Mouse (Mus musculus) neural tube, embryonic 14.5 days (tissue): ENCODE measurements around the gene Golph3. TPM values are rescaled to one million over a fixed set of nuclear protein-coding genes. Genes with fewer than 3 reads are reported as not detected.

Experiments
- ATAC-seq: fragments of 200-750 bp; cut with Nextera tagmentation; 2 replicates; pipeline ENCODE4 v1.8.0; 2017; ENCODE audit warnings: low read depth, mild to moderate bottlenecking, moderate TSS enrichment, moderate library complexity
- H3K27ac ChIP-seq: fragments of 300-500 bp; sonication (generic); 2 replicates; pipeline ENCODE4 v1.5.1; 2014; ENCODE audit warnings: low read depth, mild to moderate bottlenecking, control low read depth, low read length, moderate library complexity, mixed read lengths
- H3K27me3 ChIP-seq: fragments of 300-500 bp; sonication (generic); 2 replicates; pipeline ENCODE4 v1.6.1; 2014; ENCODE audit warnings: low read length; ENCODE audit not compliant: control insufficient read depth, insufficient read depth
- H3K36me3 ChIP-seq: fragments of 300-500 bp; sonication (generic); 2 replicates; pipeline ENCODE4 v1.6.1; 2014; ENCODE audit warnings: low read length, mixed read lengths; ENCODE audit not compliant: control insufficient read depth, insufficient read depth
- H3K4me1 ChIP-seq: fragments of 300-500 bp; sonication (generic); 2 replicates; pipeline ENCODE4 v1.6.1; 2014; ENCODE audit warnings: low read length; ENCODE audit not compliant: control insufficient read depth, insufficient read depth
- H3K4me2 ChIP-seq: fragments of 300-500 bp; sonication (generic); 2 replicates; pipeline ENCODE4 v1.6.1; 2014; ENCODE audit warnings: mild to moderate bottlenecking, low read depth, low read length, control low read depth
- H3K4me3 ChIP-seq: fragments of 300-500 bp; sonication (generic); 2 replicates; pipeline ENCODE4 v1.5.1; 2014; ENCODE audit warnings: low read depth, low read length, control low read depth, mixed read lengths
- H3K9ac ChIP-seq: fragments of 300-500 bp; sonication (generic); replicated peaks from 2 replicates; pipeline ENCODE4 v1.6.1; 2014; ENCODE audit warnings: low read depth, mild to moderate bottlenecking, control low read depth, low read length, mixed read lengths
- H3K9me3 ChIP-seq: fragments of 300-500 bp; sonication (generic); 2 replicates; pipeline ENCODE4 v1.6.1; 2016; ENCODE audit warnings: low read length; ENCODE audit not compliant: control insufficient read depth
- WGBS: fragments of 180-500 bp; shearing (Covaris S2); extraction: QIAGEN DNeasy Blood & Tissue Kit; methylation state at CpG from one replicate; pipeline ENCODE4 v1.1.7; 2014; 5-methylcytosine and 5-hydroxymethylcytosine counted together
- polyA plus RNA-seq: library from polyadenylated mRNA; unstranded; fragments of >200 nt; fragmentation: Nextera tagmentation; extraction: Ambion mirVana; gene quantifications from 2 replicates; pipeline ENCODE4 v1.2.1, GENCODE M21; 2014

Gene Golph3
- polyA plus RNA-seq, 1 experiment from 2014 or later = 92.0 TPM

DNA sequence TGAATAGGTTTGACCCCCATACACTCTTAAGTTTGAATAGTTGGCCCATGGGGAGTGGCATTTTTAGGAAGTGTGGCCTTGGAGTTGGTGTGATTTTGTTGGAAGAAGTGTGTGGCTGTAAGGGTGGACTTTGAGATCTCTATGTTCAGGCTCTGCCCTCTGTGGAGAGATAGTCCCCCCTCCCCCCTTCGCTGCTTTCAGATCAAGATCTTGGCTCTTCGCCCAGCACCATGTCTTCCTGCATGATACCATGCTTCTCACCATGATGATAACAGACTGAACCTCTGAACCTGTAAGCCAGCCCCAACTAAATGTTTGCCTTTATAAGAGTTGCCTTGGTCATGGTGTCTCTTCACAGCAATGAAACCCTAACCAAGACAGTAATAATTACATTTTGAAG lies 29.5 kb upstream of the Golph3 start:
- Histone ChIP-seq H3K9ac (no peak overlapping the region), H3K36me3 (no peaks in the 10 kb centered on the region), H3K9me3 (no peaks in the 10 kb centered on the region), H3K4me3 (no peak overlapping the region), H3K4me2 (no peak overlapping the region), H3K4me1 (no peaks in the 10 kb centered on the region), H3K27ac (no peak overlapping the region), H3K27me3 (no peaks in the 10 kb centered on the region)
- 89% methylated on average over 2 of the region's 2 CpGs for WGBS
- ATAC-seq = no peak

DNA sequence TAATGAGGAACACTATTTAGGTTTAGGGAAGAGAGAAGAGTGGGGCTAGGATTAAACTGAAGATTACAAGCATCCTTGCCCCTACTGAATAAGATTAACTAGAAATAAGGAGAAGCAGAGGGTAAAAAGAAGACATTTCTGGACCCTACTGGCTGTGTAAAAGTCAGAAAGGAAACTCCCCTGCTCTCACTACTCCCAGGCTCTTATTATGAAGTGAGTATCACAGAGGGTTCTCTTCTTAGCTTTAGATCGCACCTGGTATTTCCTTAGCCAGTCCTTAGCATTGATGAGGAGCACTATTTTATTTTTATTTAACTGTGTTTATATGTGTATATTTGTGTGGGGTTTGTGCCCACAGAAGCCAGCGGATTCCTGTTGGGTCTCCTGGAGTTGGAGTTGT lies 25.0 kb upstream of the Golph3 start:
- Histone ChIP-seq H3K9me3 (no peaks in the 10 kb centered on the region), H3K9ac (no peak overlapping the region), H3K36me3 (no peaks in the 10 kb centered on the region), H3K4me2 (no peak overlapping the region), H3K4me1 (no peaks in the 10 kb centered on the region), H3K27me3 (no peaks in the 10 kb centered on the region), H3K27ac (no peak overlapping the region), H3K4me3 (no peak overlapping the region)
- 70% methylated on average over 2 of the region's 2 CpGs for WGBS
- ATAC-seq = no peak

DNA sequence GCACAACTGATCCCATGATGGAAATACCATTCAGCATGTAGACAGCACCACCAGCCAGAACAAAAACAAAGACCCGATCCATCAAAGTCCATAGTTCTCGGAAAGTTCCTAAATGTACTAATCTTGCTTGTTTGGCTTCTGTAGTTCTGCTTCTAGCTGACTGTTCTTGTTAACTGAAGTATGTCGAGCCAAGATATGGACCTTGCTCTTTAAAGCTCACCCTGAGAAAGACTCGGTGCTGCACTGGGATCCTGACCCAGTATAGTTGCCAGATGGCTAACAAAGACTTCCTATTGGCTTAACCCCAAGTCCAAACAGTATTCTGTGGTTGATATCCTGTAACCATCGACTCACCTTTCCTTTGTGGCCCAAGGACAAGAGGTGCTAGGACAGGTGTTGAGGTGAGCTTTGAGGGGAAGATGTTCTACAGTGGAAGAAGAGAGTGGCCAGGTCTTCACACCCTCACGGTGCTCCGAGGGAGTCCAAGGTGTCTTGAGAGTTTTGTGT lies 23.0 kb upstream of the Golph3 start:
- no peaks in the 10 kb centered on the region for H3K36me3 ChIP-seq
- no peak overlapping the region for H3K4me3 ChIP-seq
- no peaks in the 10 kb centered on the region for H3K9me3 ChIP-seq
- no peak overlapping the region for H3K9ac ChIP-seq
- no peak overlapping the region for H3K4me2 ChIP-seq
- no peaks in the 10 kb centered on the region for H3K4me1 ChIP-seq
- no peaks in the 10 kb centered on the region for H3K27me3 ChIP-seq
- no peak for ATAC-seq
- WGBS = 93% methylated on average over 7 of the region's 7 CpGs
- no peak overlapping the region for H3K27ac ChIP-seq

DNA sequence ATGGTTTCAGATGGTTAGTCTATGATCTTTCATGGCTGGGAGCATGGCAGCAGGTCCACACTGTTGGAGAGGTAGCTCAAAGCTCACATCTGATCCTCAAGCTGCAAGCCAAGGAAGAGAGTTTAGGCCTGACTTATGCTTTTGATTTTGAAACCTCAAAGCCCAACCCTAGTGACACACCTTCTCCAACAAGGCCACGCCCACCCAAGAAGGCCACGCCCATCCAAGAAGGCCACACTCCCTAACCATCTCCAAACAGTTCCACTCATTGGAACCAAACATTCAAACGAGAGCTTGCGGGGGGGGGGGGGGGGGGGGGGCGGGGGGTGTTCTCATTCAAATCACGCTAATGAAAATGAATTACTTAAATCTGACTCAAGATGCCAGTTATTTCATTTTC lies 19.5 kb upstream of the Golph3 start:
- 77% methylated on average over 5 of the region's 6 CpGs for WGBS
- H3K27ac ChIP-seq = no peak overlapping the region
- H3K9me3 ChIP-seq = no peaks in the 10 kb centered on the region
- no peaks in the 10 kb centered on the region for H3K4me1 ChIP-seq
- ATAC-seq = no peak
- H3K9ac ChIP-seq = no peak overlapping the region
- H3K36me3 ChIP-seq = no peaks in the 10 kb centered on the region
- no peaks in the 10 kb centered on the region for H3K27me3 ChIP-seq
- H3K4me2 ChIP-seq = no peak overlapping the region
- no peak overlapping the region for H3K4me3 ChIP-seq

DNA sequence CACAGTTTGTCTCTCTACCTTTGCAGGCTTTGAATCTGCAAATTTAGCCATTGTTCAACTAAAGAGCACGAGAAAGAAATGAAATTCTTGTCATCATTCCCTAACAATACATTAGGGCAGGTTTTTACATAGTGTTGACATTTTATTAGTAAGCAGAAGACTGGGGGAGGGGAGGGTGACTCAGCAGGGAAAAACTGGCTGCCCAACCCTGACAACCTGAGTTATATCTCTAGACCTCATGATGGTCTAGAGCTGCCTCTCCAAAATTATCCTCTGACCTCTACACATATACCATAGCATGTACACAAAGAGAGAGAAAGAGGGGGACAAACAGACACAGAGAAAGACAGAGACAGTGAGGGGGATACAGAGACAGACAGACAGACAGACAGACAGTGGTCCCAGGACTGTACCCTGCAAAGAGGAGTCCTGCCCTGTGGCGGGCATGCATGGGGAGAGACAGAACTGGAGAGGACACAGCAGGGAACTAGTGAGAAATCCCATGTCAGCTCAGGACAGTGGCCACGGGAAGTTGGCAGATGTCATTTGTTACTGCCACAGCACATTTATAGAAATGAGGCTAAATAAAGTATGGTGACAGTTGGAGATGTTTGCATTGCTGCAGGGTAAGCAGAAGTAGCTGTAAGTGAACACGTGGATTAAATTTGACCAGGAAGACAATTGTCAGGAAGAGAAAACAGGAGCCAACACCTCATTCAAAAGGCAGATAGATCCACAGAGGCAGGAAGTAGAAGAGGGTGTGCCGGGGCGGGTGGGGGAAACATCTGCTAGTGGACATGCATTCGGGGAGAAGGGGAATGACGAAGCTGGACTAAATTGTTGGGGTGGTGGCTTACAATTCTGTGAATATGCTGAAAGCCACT lies 14.8 kb upstream of the Golph3 start:
- no peaks in the 10 kb centered on the region for H3K4me1 ChIP-seq
- ATAC-seq = no peak
- no peak overlapping the region for H3K27ac ChIP-seq
- no peaks in the 10 kb centered on the region for H3K27me3 ChIP-seq
- no peaks in the 10 kb centered on the region for H3K36me3 ChIP-seq
- H3K9ac ChIP-seq = no peak overlapping the region
- no peak overlapping the region for H3K4me3 ChIP-seq
- no peaks in the 10 kb centered on the region for H3K9me3 ChIP-seq
- 68% methylated on average over 8 of the region's 8 CpGs for WGBS
- no peak overlapping the region for H3K4me2 ChIP-seq

DNA sequence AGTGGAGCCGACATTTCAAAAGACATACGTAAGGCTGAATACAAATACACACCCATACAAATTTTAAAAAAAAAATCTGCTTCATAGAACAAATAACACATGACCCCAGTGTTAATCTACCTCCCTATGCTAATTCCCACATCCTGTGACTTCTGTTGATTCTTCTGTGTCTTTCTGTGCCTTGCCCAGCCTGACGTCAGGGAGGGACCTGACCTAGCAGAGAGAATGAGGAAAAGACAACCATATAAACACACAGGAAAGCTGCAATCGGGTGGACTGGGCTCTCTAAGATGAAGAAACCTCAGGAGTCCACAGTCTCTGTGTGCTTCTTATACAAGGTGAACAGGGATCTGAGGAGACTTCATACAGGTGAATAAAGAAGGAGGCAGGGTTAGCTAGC lies 14.1 kb upstream of the Golph3 start:
- Histone ChIP-seq H3K9ac (no peak overlapping the region), H3K4me3 (no peak overlapping the region), H3K9me3 (no peaks in the 10 kb centered on the region), H3K4me2 (no peak overlapping the region), H3K36me3 (no peaks in the 10 kb centered on the region), H3K4me1 (no peaks in the 10 kb centered on the region), H3K27ac (no peak overlapping the region), H3K27me3 (no peaks in the 10 kb centered on the region)
- WGBS = 75% methylated on average over 4 of the region's 4 CpGs
- ATAC-seq = no peak

DNA sequence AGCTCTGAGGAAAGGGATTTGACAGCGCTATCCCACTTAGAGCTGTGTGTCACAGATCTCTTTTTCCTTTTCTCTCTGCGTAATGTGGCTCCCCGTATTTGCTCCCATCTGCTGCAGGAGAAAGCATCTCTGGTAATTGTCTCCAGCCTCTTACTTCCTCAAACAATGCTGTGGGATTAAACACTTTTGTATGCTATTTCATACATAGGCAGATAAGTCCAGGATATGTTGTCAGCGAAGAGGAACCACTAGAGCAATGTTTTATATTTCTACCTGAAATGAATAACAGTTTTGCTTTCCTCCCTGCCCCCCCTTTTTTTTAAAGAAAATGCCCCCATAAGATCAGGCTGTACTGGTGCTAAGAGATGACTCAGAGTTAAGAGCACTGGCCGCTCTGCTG lies 12.7 kb upstream of the Golph3 start:
- no peaks in the 10 kb centered on the region for H3K36me3 ChIP-seq
- H3K27ac ChIP-seq = no peak overlapping the region
- 94% methylated on average over 5 of the region's 5 CpGs for WGBS

DNA sequence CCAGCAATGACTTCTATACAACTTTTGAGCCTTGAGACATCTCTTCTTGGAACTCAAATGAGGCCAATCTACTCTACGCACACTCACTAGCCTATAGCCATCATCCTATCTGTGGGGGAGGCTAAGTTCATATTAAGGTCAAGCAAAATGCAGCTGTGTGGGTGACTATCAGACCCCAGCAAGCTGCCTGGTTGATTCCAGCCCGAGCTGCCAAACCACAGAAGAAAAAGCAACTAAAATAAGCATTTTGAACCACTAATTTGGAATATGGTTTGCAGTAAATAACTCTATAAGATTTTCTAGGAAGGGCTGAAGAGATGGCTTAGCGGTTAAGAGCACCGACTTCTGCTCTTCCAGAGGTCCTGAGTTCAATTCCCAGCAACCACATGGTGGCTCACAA lies 10.6 kb upstream of the Golph3 start:
- Histone ChIP-seq H3K27ac (no peak overlapping the region), H3K9ac (no peak overlapping the region), H3K4me1 (no peaks in the 10 kb centered on the region), H3K27me3 (no peaks in the 10 kb centered on the region), H3K4me3 (no peak overlapping the region), H3K4me2 (no peak overlapping the region), H3K9me3 (no peaks in the 10 kb centered on the region), H3K36me3 (no peaks in the 10 kb centered on the region)
- 78% methylated on average over 4 of the region's 4 CpGs for WGBS
- ATAC-seq = no peak

More for the DNA sequence above, 12.7 kb upstream of the Golph3 start:
- H3K9me3 ChIP-seq = no peaks in the 10 kb centered on the region
- no peak for ATAC-seq
- H3K27me3 ChIP-seq = no peaks in the 10 kb centered on the region
- no peak overlapping the region for H3K4me3 ChIP-seq
- H3K4me1 ChIP-seq = no peaks in the 10 kb centered on the region
- no peak overlapping the region for H3K9ac ChIP-seq
- H3K4me2 ChIP-seq = no peak overlapping the region

DNA sequence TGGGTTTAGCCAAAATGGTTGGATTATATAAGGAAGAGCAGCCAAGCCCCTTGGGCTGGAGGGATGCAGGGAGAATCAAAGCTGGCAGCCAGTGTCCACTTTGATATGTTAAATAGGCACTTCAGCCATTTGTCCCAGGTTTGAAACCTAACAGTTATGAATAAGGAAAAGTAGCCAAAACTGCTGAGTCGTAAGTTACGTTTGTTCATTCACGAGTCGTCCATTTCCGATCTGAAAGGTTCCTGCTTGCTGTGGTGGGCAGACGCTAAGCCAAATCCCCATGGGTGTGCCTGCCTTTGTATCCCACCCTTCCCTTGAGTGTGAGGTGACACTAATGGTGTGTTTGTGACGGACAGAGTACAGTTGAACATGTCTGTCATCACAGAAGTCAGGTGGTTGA lies 9.8 kb upstream of the Golph3 start:
- no peak for ATAC-seq
- Histone ChIP-seq H3K9ac (no peak overlapping the region), H3K4me1 (no peaks in the 10 kb centered on the region), H3K27ac (no peak overlapping the region), H3K36me3 (no peaks in the 10 kb centered on the region), H3K9me3 (no peaks in the 10 kb centered on the region), H3K4me2 (no peak overlapping the region), H3K27me3 (no peaks in the 10 kb centered on the region), H3K4me3 (no peak overlapping the region)
- WGBS = 92% methylated on average over 7 of the region's 7 CpGs
